ENCODE assay signal across 11 mouse cellular contexts in the genomic region with DNA sequence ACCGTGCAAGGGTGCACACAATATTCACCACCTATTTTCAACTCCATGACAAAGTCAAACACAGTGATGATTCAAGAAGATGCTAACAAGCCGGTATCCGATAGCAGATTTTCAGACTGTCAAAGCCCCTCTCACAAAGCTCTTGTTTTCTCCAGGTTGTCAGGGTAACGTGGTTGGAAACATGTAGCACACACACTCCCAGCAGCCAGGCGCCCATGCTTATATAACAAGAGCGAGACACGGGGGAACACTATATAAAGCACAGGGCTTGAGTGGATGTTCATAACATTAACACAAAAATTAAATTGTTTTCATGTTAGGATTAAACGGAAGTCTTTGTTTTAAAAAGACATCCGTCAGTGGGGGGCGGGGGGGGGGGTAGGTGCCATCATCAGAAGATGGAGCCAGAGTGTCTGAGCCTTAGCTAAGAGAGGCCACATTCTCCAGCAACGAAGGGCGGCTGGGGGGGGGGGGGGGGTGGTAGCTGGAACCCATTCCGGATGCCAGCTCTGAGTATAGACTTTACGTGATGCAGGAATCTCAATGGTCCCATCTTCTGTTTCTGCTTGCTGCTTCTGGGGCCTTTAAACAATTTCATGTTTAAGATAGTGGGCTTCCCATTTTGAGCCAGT.
DNase-seq lines count a peak whose midpoint lies in the region; ATAC-seq and TF ChIP-seq lines count a peak whose summit lies in the region.
"Had no signal": no experiment of that assay in that cellular context is flagged by ENCODE, and none has a peak within 500 bp of the region (broad histone marks: within the 10 kb centered on the region; RNA-seq: fewer than 3 reads in every experiment).

No protein-coding gene starts in this region.

- ATAC-seq in forebrain, embryonic 15.5 days (replicated peaks) = no peak
- no peak for ATAC-seq in forebrain, embryonic 12.5 days (ENCODE audit: low FRiP score)
- ATAC-seq in lung, embryonic 16.5 days (ENCODE audit: low read depth) = peak; percentile 78
- peak; percentile 28; the same call in 1 of the 2 replicates for ATAC-seq in hindbrain, embryonic 16.5 days
- ATAC-seq in midbrain, postnatal 0 days (ENCODE audit: low FRiP score) = 0 out of 2 replicates have a peak, but pooled peaks have one; percentile 31
- ATAC-seq in liver, embryonic 11.5 days (replicated peaks; ENCODE audit: low FRiP score) = no peak

- peaks cover 68% of the 10 kb centered on the region for H3K4me1 ChIP-seq in forebrain, embryonic 15.5 days
- peaks cover 76% of the 10 kb centered on the region for H3K4me1 ChIP-seq in forebrain, embryonic 12.5 days
- peaks cover 14% of the 10 kb centered on the region for H3K4me1 ChIP-seq in lung, embryonic 16.5 days (replicated peaks; ENCODE audit: control insufficient read depth, insufficient read depth, low read length)
- H3K4me1 ChIP-seq in hindbrain, embryonic 16.5 days (ENCODE audit: control insufficient read depth, insufficient read depth, low read depth, low read length) = peaks cover 9% of the 10 kb centered on the region
- H3K4me1 ChIP-seq in midbrain, postnatal 0 days (ENCODE audit: insufficient read depth, low read length) = peaks cover 18% of the 10 kb centered on the region; the same call in 1 of the 2 replicates
- peaks cover 16% of the 10 kb centered on the region for H3K4me1 ChIP-seq in liver, embryonic 11.5 days (replicated peaks; ENCODE audit: control insufficient read depth, insufficient read depth, low read length)

- H3K27me3 ChIP-seq in forebrain, embryonic 15.5 days = no peaks in the 10 kb centered on the region
- no peaks in the 10 kb centered on the region for H3K27me3 ChIP-seq in forebrain, embryonic 12.5 days
- no peaks in the 10 kb centered on the region for H3K27me3 ChIP-seq in lung, embryonic 16.5 days (ENCODE audit: control insufficient read depth, insufficient read depth, low read depth, low read length)
- H3K27me3 ChIP-seq in hindbrain, embryonic 16.5 days (replicated peaks; ENCODE audit: control insufficient read depth, insufficient read depth, low read length) = no peaks in the 10 kb centered on the region
- H3K27me3 ChIP-seq in midbrain, postnatal 0 days (ENCODE audit: insufficient read depth, low read length) = no peaks in the 10 kb centered on the region
- no peaks in the 10 kb centered on the region for H3K27me3 ChIP-seq in liver, embryonic 11.5 days (replicated peaks; ENCODE audit: control insufficient read depth, insufficient read depth, low read length)

- no peaks in the 10 kb centered on the region for H3K36me3 ChIP-seq in forebrain, embryonic 15.5 days
- no peaks in the 10 kb centered on the region for H3K36me3 ChIP-seq in forebrain, embryonic 12.5 days (replicated peaks)
- H3K36me3 ChIP-seq in lung, embryonic 16.5 days (ENCODE audit: control insufficient read depth, insufficient read depth, low read length) = no peaks in the 10 kb centered on the region
- no peaks in the 10 kb centered on the region for H3K36me3 ChIP-seq in hindbrain, embryonic 16.5 days (ENCODE audit: control insufficient read depth, insufficient read depth, low read length)
- H3K36me3 ChIP-seq in midbrain, postnatal 0 days (ENCODE audit: insufficient read depth, low read length) = no peaks in the 10 kb centered on the region
- H3K36me3 ChIP-seq in liver, embryonic 11.5 days (ENCODE audit: control insufficient read depth, insufficient read depth, low read length) = no peaks in the 10 kb centered on the region

- no peak for DNase-seq in lung, adult 18-20 months
- DNase-seq in midbrain, postnatal 0 days (ENCODE audit: low spot score) = peak; percentile 54
- no peak for DNase-seq in urinary bladder, adult 2 months (ENCODE audit: low spot score)
- DNase-seq in liver, embryonic 11.5 days (ENCODE audit: low spot score) = no peak
- DNase-seq: kidney, postnatal 14 days had no signal

- H3K9ac ChIP-seq in forebrain, embryonic 15.5 days (replicated peaks) = no peak overlapping the region
- no peak overlapping the region for H3K9ac ChIP-seq in forebrain, embryonic 12.5 days
- H3K9ac ChIP-seq in lung, embryonic 16.5 days (ENCODE audit: low read length) = no peak overlapping the region
- H3K9ac ChIP-seq in hindbrain, embryonic 16.5 days (ENCODE audit: low read depth, low read length) = no peak overlapping the region
- H3K9ac ChIP-seq in midbrain, postnatal 0 days (replicated peaks; ENCODE audit: low read length, poor library complexity, severe bottlenecking) = no peak overlapping the region
- H3K9ac ChIP-seq in liver, embryonic 11.5 days (ENCODE audit: low read depth, low read length) = no peak overlapping the region

- no peak for TF ChIP-seq CTCF in midbrain, postnatal 0 days (IDR thresholded peaks at IDR 0.05)

- no peak overlapping the region for H3K4me2 ChIP-seq in forebrain, embryonic 15.5 days (replicated peaks)
- H3K4me2 ChIP-seq in forebrain, embryonic 12.5 days = no peak overlapping the region
- H3K4me2 ChIP-seq in lung, embryonic 16.5 days (ENCODE audit: low read depth, low read length) = no peak overlapping the region
- H3K4me2 ChIP-seq in hindbrain, embryonic 16.5 days (ENCODE audit: low read length) = no peak overlapping the region
- H3K4me2 ChIP-seq in midbrain, postnatal 0 days (ENCODE audit: low read depth, low read length, poor library complexity, severe bottlenecking) = no peak overlapping the region
- H3K4me2 ChIP-seq in liver, embryonic 11.5 days = no peak overlapping the region

- no peak overlapping the region for H3K4me3 ChIP-seq in forebrain, embryonic 15.5 days
- no peak overlapping the region for H3K4me3 ChIP-seq in forebrain, embryonic 12.5 days (replicated peaks)
- H3K4me3 ChIP-seq in lung, embryonic 16.5 days (ENCODE audit: low read length) = no peak overlapping the region
- H3K4me3 ChIP-seq in hindbrain, embryonic 16.5 days (ENCODE audit: low read length) = no peak overlapping the region
- no peak overlapping the region for H3K4me3 ChIP-seq in midbrain, postnatal 0 days (ENCODE audit: low read depth, low read length)
- no peak overlapping the region for H3K4me3 ChIP-seq in liver, embryonic 11.5 days (ENCODE audit: low read depth, low read length)
- H3K4me3 ChIP-seq: megakaryocyte, embryonic 14.5 days had no signal

- 0 out of 2 replicates have a peak overlapping the region, but pooled peaks have one; percentile 13 for H3K27ac ChIP-seq in forebrain, embryonic 15.5 days (replicated peaks)
- no peak overlapping the region for H3K27ac ChIP-seq in forebrain, embryonic 12.5 days
- H3K27ac ChIP-seq in lung, embryonic 16.5 days (ENCODE audit: low read length) = 0 out of 2 replicates have a peak overlapping the region, but pooled peaks have one; percentile 2
- no peak overlapping the region for H3K27ac ChIP-seq in hindbrain, embryonic 16.5 days (ENCODE audit: low read depth, low read length)
- H3K27ac ChIP-seq in midbrain, postnatal 0 days (ENCODE audit: low read depth, low read length) = no peak overlapping the region
- H3K27ac ChIP-seq in liver, embryonic 11.5 days (ENCODE audit: low read depth, low read length) = no peak overlapping the region

- no peaks in the 10 kb centered on the region for H3K9me3 ChIP-seq in forebrain, embryonic 15.5 days
- H3K9me3 ChIP-seq in forebrain, embryonic 12.5 days = no peaks in the 10 kb centered on the region
- no peaks in the 10 kb centered on the region for H3K9me3 ChIP-seq in lung, embryonic 16.5 days (ENCODE audit: control insufficient read depth, low read length)
- no peaks in the 10 kb centered on the region for H3K9me3 ChIP-seq in hindbrain, embryonic 16.5 days (ENCODE audit: control insufficient read depth, low read length)
- no peaks in the 10 kb centered on the region for H3K9me3 ChIP-seq in midbrain, postnatal 0 days (ENCODE audit: low read length)
- no peaks in the 10 kb centered on the region for H3K9me3 ChIP-seq in liver, embryonic 11.5 days (ENCODE audit: control insufficient read depth, low read length)
- H3K9me3 ChIP-seq: G1E; megakaryocyte, embryonic 14.5 days had no signal

- WGBS in forebrain, embryonic 15.5 days = 46% methylated on average over 14 of the region's 14 CpGs
- WGBS in forebrain, embryonic 12.5 days = 67% methylated on average over 14 of the region's 14 CpGs
- WGBS in lung, embryonic 16.5 days = 48% methylated on average over 14 of the region's 14 CpGs
- WGBS in hindbrain, embryonic 16.5 days = 50% methylated on average over 14 of the region's 14 CpGs
- 51% methylated on average over 12 of the region's 14 CpGs for WGBS in midbrain, postnatal 0 days
- 84% methylated on average over 14 of the region's 14 CpGs for WGBS in liver, embryonic 11.5 days

Comparison
In these comparisons a context has a peak if more than half of its experiments do, and no peak if none do; other contexts are left out.
1. H3K27ac ChIP-seq: peak in forebrain, embryonic 15.5 days (single experiment) and lung, embryonic 16.5 days (single experiment); none in forebrain, embryonic 12.5 days (single experiment), hindbrain, embryonic 16.5 days (single experiment), midbrain, postnatal 0 days (single experiment) and liver, embryonic 11.5 days (single experiment).
2. ATAC-seq: peak in lung, embryonic 16.5 days (single experiment), hindbrain, embryonic 16.5 days (single experiment) and midbrain, postnatal 0 days (single experiment); none in forebrain, embryonic 15.5 days (single experiment), forebrain, embryonic 12.5 days (single experiment) and liver, embryonic 11.5 days (single experiment).